Mouse (Mus musculus) cerebellum, adult 9-11 months (tissue): ENCODE data around the gene Def6.

Source experiments
- DNase-seq: peaks from one replicate; pipeline ENCODE4 v3.0.0; 2022

Gene Def6

GRCm38 (mm10) chr17:28277721-28278120 lies 70.1 kb downstream of the Def6 start:
- DNase-seq: no peak

GRCm38 (mm10) chr17:28278156-28278555 lies 70.6 kb downstream of the Def6 start:
- no peak for DNase-seq
